Mouse (Mus musculus): ENCODE results near the gene Ttll5. TPM values are rescaled to one million over a fixed set of nuclear protein-coding genes. Genes with fewer than 3 reads are reported as not detected.

The Ttll5 gene
- polyA plus RNA-seq, 1 experiment from 2014 or later: 13.9 TPM

DNA sequence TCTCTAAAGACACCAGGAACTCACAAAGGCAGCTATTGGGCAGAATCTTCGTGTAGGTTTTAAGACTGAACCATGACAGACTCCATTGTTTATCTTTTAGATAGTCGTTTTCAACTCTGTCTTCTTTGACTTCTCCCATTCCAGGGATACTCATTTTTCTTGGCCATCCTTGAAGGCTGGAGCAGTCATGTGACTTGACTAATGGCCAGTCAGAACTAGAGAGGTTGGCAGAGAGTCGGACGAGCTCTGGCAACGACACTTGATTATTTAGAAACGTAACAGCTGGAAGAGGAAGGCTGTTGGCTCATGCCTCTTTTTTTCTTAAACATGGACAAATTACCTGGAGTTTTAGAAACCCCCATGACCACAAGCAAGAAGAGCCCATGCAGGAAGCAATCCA is 234.9 kb downstream of the Ttll5 start:
- Histone ChIP-seq H3K9ac (no peak overlapping the region), H3K4me2 (no peak overlapping the region), H3K36me3 (peaks cover 54% of the 10 kb centered on the region), H3K27ac (no peak overlapping the region), H3K4me1 (no peaks in the 10 kb centered on the region), H3K27me3 (no peaks in the 10 kb centered on the region), H3K9me3 (no peaks in the 10 kb centered on the region), H3K4me3 (no peak overlapping the region)
- WGBS: 33% methylated on average over 6 of the region's 6 CpGs
- ATAC-seq (ENCODE audit: borderline replicate concordance, extremely low read depth, low FRiP score, low TSS enrichment): no peak

DNA sequence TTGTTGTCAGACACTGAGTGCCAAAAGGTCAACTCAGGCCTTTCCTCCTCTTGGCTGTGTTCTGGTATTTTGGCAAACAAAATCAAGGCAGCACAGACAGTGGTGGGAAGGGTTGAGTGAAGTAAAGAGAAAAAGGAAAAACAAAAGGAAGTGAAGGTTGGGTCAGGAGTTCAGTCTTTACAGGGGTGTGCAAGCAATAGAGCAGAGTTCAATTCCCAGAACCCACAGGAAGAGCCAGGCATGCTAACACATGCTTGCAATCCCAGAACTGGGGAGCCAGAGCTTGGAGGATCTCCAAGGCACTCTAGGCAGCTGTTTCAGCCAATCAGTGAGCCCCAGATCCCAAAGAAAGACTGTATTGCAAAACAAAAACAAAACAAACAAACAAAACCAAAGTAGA is 240.3 kb downstream of the Ttll5 start:
- Histone ChIP-seq H3K4me1 (0 out of 2 replicates have a peak, but pooled peaks cover 3% of the 10 kb centered on the region), H3K4me2 (no peak overlapping the region), H3K36me3 (peaks cover 45% of the 10 kb centered on the region), H3K27me3 (no peaks in the 10 kb centered on the region), H3K27ac (no peak overlapping the region), H3K9ac (no peak overlapping the region), H3K9me3 (no peaks in the 10 kb centered on the region), H3K4me3 (no peak overlapping the region)
- ATAC-seq (ENCODE audit: borderline replicate concordance, extremely low read depth, low FRiP score, low TSS enrichment): no peak

DNA sequence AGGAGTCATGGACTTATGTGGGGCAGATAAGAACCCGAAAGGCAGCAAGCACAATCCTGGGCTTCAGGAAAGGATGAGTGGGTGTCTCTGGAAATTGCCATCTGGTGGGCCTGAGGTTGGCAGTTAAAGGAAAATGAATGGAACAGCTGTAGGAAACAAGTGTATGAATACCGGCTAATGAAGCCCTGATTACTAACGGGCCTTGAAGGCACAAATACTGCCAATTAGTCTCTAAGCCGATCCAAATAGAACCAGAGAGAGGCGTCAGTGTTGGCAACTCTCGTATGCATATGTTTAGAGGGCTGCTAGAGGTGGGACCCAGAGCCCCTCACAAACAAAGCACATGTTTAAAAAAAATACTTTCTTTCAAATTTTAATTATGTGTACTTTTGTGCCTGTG is 247.0 kb downstream of the Ttll5 start:
- Histone ChIP-seq H3K4me3 (no peak overlapping the region), H3K9me3 (no peaks in the 10 kb centered on the region), H3K27ac (no peak overlapping the region), H3K4me1 (peaks cover 26% of the 10 kb centered on the region; the same call in 1 of the 2 replicates), H3K4me2 (no peak overlapping the region), H3K9ac (no peak overlapping the region), H3K27me3 (no peaks in the 10 kb centered on the region), H3K36me3 (peaks cover 10% of the 10 kb centered on the region; the same call in 1 of the 2 replicates)
- WGBS: 90% methylated on average over 6 of the region's 6 CpGs
- ATAC-seq (ENCODE audit: borderline replicate concordance, extremely low read depth, low FRiP score, low TSS enrichment): no peak

DNA sequence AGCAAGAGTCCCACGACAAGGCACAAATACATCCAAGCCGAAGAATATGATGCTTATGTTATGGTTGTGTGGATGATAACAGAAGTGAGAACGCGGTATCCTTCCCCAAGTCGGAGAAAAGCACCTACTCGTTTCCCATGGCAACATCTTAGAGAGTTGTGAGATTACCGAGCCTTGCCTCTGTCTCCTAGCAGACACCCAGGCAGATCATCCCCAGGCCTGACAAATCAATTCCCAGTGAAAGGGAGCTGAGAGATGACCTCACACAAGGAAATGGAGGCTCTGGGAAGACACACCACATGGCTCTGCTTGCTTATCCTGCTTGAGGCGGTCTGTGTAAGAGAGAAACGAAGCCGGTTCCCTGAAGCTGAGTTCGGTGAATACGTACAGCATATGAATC is 250.2 kb downstream of the Ttll5 start:
- no peaks in the 10 kb centered on the region for H3K27me3 ChIP-seq
- no peak overlapping the region for H3K27ac ChIP-seq
- peaks cover 43% of the 10 kb centered on the region for H3K4me1 ChIP-seq
- 72% methylated on average over 12 of the region's 12 CpGs for WGBS
- no peak overlapping the region for H3K4me2 ChIP-seq
- ATAC-seq (ENCODE audit: borderline replicate concordance, extremely low read depth, low FRiP score, low TSS enrichment): no peak
- H3K9ac ChIP-seq: no peak overlapping the region
- H3K4me3 ChIP-seq: no peak overlapping the region
- H3K36me3 ChIP-seq: no peaks in the 10 kb centered on the region
- no peaks in the 10 kb centered on the region for H3K9me3 ChIP-seq

DNA sequence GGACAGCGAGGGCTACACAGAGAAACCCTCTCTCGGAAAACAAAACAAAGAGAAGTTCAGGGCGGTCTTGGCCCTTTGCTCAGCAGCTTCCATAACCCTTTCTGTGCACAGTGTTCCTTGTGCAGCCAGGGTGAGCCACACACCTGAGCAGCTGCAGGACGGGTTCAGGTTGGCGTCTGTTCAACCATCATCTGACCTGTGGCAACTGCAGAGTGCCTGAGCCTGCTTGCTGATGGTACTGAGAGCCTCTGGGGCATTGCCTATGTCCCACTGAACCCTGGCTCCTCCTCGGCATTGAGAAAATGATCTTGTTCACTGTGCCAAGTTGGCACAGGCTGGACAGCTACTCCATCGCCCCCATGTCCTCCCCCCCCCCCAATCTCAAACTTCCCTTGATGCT is 250.9 kb downstream of the Ttll5 start:
- ATAC-seq (ENCODE audit: borderline replicate concordance, extremely low read depth, low FRiP score, low TSS enrichment): no peak
- no peak overlapping the region for H3K9ac ChIP-seq
- H3K9me3 ChIP-seq: no peaks in the 10 kb centered on the region
- peak overlapping the region; percentile 49 for H3K4me3 ChIP-seq
- no peak overlapping the region for H3K27ac ChIP-seq
- H3K4me1 ChIP-seq: peaks cover 43% of the 10 kb centered on the region
- no peaks in the 10 kb centered on the region for H3K36me3 ChIP-seq
- no peaks in the 10 kb centered on the region for H3K27me3 ChIP-seq
- H3K4me2 ChIP-seq: peak overlapping the region; percentile 81
- 81% methylated on average over 7 of the region's 7 CpGs for WGBS

DNA sequence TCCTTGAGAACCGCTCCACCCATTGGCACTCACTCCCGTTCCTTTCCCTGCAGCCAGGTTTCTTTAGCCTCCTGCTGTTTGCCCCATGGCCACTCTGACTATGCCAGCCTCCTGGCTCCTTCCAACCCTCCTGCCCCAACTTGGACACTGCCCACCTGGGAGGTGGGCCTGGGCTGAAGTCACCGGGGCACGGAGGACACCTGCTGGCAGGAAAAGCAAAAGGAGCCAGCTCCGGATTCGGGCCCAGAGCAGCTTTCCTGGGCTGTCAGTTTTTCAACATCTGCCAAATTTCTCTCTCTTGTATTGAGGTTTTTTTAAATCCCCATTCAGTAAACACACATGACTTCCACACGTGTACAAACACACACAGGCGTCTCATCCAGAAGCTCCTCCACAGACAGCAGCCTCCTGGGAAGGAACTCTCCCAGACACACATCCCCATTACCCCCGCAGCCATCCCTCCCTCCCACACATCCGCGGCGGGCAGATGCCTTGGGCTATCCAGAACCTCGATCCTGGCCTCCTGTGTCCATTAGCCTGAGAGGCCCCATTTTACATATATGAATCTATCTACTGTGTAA is 252.0 kb downstream of the Ttll5 start:
- Histone ChIP-seq H3K36me3 (no peaks in the 10 kb centered on the region), H3K27ac (no peak overlapping the region), H3K4me1 (peaks cover 43% of the 10 kb centered on the region), H3K9ac (peak overlapping the region; percentile 63; the same call in 1 of the 2 replicates), H3K4me3 (peak overlapping the region; percentile 49), H3K4me2 (peak overlapping the region; percentile 81), H3K27me3 (no peaks in the 10 kb centered on the region), H3K9me3 (no peaks in the 10 kb centered on the region)
- 6% methylated on average over 13 of the region's 13 CpGs for WGBS
- no peak for ATAC-seq (ENCODE audit: borderline replicate concordance, extremely low read depth, low FRiP score, low TSS enrichment)

DNA sequence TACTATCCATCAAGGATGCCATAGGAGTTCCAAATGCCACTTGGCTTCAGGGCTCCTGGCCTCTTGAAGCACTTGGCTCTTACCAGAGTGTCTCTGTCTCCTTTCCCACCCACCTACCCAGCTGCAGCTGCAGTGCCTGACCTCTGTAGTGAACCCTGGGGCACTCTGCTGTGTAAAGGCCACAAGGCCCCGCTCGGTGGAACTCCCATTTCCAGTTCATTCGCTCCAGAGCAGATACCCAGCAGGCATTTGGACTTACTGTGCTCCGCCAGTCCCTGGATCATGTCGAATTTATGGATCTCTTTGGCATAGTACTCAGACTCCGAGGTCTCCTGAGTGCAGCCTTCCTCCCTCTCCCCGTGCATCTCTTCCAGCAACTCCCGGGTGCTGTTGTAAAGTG is 252.9 kb downstream of the Ttll5 start:
- Histone ChIP-seq H3K9me3 (no peaks in the 10 kb centered on the region), H3K4me2 (peak overlapping the region; percentile 81), H3K4me1 (peaks cover 44% of the 10 kb centered on the region), H3K36me3 (no peaks in the 10 kb centered on the region), H3K27ac (peak overlapping the region; percentile 96), H3K27me3 (no peaks in the 10 kb centered on the region), H3K9ac (peak overlapping the region; percentile 63), H3K4me3 (peak overlapping the region; percentile 49)
- WGBS: 25% methylated on average over 8 of the region's 8 CpGs
- no peak for ATAC-seq (ENCODE audit: borderline replicate concordance, extremely low read depth, low FRiP score, low TSS enrichment)

DNA sequence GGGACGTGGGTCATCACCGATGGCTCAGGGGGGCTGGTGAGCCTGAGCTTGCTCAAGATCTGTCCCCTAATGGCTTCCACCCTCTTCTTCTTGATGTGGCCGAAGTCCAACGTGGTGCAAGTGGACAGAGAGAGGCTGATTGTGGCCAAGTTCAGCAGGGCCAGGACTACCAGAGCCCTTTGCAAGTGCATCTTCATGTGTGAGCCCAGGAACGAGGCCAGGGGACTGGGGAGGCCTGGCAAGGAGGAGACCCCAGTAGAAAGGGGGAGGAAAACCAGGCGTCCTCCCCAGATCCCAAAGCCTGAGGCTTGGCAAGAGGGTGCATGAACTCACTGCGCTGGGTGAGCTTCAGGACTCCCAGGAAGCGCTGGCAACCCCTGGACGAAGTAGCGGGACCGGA is 253.3 kb downstream of the Ttll5 start:
- H3K27me3 ChIP-seq: no peaks in the 10 kb centered on the region
- no peaks in the 10 kb centered on the region for H3K9me3 ChIP-seq
- peaks cover 41% of the 10 kb centered on the region for H3K4me1 ChIP-seq
- ATAC-seq (ENCODE audit: borderline replicate concordance, extremely low read depth, low FRiP score, low TSS enrichment): no peak
- no peaks in the 10 kb centered on the region for H3K36me3 ChIP-seq
- H3K4me2 ChIP-seq: peak overlapping the region; percentile 81
- peak overlapping the region; percentile 49 for H3K4me3 ChIP-seq
- 20% methylated on average over 11 of the region's 11 CpGs for WGBS
- H3K27ac ChIP-seq: peak overlapping the region; percentile 96
- H3K9ac ChIP-seq: peak overlapping the region; percentile 63

DNA sequence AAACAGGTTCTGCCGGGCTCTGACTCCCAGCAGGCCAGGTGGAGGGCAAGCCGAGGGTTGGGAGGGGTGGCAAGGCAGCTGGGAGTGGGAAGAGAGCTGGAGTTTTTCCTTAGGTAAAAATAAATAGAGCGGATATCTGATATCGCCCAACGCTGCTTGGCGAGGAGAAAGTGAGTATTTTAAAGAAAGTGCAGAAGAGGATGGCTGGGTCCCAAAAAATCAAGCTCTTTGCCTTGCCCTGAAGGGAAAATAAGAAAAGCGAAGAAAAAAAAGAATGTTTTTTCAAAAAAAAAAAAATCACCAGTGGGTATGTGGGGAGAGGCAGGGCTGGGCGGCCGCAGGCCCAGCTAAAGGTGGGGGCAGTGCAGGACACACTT is 253.7 kb downstream of the Ttll5 start:
- Histone ChIP-seq H3K9me3 (no peaks in the 10 kb centered on the region), H3K9ac (peak overlapping the region; percentile 63), H3K36me3 (no peaks in the 10 kb centered on the region), H3K4me3 (peak overlapping the region; percentile 49), H3K27me3 (no peaks in the 10 kb centered on the region), H3K27ac (peak overlapping the region; percentile 96), H3K4me1 (peaks cover 45% of the 10 kb centered on the region), H3K4me2 (peak overlapping the region; percentile 81)
- ATAC-seq (ENCODE audit: borderline replicate concordance, extremely low read depth, low FRiP score, low TSS enrichment): 0 out of 2 replicates have a peak, but pooled peaks have one; percentile 20
- 11% methylated on average over 9 of the region's 9 CpGs for WGBS

DNA sequence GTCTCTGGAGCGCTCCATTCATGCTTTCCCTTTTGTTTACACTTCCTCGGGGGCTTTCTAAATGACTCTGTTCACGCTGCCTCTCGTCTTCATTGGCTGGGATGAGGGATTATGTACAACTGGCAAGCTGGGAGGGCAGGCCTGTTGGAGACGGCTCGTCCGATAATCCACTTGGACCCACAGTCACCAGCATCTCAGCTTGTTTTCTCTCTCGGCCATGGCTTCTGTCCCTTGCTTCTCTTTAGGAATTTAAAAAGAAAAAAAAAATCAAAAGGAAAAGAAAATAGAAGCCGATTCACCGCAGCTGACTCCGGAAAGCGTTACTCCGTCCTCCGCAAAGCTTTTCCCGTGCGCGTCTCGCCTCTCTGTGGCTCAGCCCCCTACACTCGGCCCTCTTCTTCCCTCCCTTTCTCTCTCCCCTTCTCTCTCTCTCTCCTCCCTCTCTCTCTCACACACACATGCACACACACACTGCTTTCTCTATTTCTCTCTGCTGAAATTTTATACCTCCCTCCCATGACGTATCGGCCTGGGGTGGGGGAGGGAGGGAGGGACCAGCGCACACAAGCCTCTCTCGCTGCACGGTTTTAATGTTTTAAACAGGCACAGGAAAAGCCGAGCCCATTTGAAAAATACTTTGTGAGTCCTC is 254.2 kb downstream of the Ttll5 start, which contains the start of gene Tgfb3:
TSS of gene Tgfb3 (minus strand) at position 489 of the 649 bp plus-strand sequence.
- H3K4me1 ChIP-seq: peaks cover 44% of the 10 kb centered on the region
- H3K27me3 ChIP-seq: no peaks in the 10 kb centered on the region
- WGBS: 1% methylated on average over 25 of the region's 25 CpGs
- peak within 1 kb of the TSS; percentile 49 for H3K4me3 ChIP-seq
- ATAC-seq (ENCODE audit: borderline replicate concordance, extremely low read depth, low FRiP score, low TSS enrichment): peak; percentile 85
- H3K9me3 ChIP-seq: no peaks in the 10 kb centered on the region
- peak within 1 kb of the TSS; percentile 96 for H3K27ac ChIP-seq
- H3K4me2 ChIP-seq: peak within 1 kb of the TSS; percentile 81
- H3K36me3 ChIP-seq: no peaks in the 10 kb centered on the region
- H3K9ac ChIP-seq: peak within 1 kb of the TSS; percentile 63

DNA sequence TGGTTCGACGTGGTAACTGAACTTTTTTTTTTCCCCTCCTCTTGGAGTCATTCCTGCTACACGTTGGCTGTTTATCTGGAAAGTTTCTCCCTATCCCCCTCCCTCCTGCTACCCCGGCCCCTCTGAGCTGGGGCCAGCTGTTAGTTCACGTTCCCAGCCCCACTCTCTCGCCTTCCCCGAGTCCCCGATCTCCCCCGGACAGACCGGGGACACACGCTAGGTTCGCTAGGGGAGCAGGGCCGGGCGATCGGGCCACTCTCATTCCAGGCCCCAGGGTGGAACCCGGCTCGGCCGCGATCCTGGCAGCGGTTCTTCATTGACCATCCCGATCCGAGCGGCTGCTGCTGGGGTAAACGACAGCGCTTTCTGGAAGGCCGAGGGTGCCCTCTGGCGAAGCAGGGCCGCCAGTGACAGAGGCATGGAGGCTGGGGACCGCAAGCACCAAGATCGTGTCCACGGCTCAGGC is 254.8 kb downstream of the Ttll5 start:
- Histone ChIP-seq H3K9me3 (no peaks in the 10 kb centered on the region), H3K4me1 (peaks cover 41% of the 10 kb centered on the region), H3K4me2 (peak overlapping the region; percentile 81), H3K36me3 (no peaks in the 10 kb centered on the region), H3K9ac (peak overlapping the region; percentile 63), H3K27me3 (no peaks in the 10 kb centered on the region), H3K27ac (peak overlapping the region; percentile 96), H3K4me3 (peak overlapping the region; percentile 49)
- under 1% methylated on average over 31 of the region's 31 CpGs for WGBS
- peak; percentile 75 for ATAC-seq (ENCODE audit: borderline replicate concordance, extremely low read depth, low FRiP score, low TSS enrichment)

DNA sequence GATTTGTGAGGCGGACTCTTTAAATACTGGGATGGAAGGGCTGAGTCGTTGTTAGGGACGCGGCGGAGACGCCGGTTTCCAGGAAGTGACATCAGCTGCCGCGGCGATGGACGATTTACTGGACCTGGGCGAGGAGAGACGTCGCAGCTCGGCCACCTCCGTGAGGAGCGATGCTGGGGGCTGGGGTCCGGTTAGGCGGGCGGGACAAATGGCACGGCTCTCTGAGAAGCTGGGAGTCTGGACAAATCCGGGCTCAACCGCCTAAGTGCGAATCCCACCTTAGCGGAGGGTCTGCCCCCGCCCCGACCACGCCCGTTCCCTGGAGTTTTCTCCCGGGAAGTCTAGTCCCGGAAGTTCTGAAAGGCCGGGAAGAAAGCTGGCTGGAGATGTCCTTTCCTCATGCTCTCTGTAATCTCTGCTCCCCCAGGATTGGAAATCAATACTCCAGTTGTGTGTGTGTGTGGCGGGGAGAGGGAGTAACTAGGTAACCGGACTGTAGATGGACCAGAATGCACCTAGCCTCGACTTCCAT is 258.1 kb downstream of the Ttll5 start, which contains the start of gene Ift43:
TSS of gene Ift43 (plus strand) at position 61 of the 532 bp plus-strand sequence.
- WGBS: under 1% methylated on average over 35 of the region's 35 CpGs
- no peaks in the 10 kb centered on the region for H3K9me3 ChIP-seq
- peak within 1 kb of the TSS; percentile 78 for H3K4me2 ChIP-seq
- peak; percentile 25; the same call in 1 of the 2 replicates for ATAC-seq (ENCODE audit: borderline replicate concordance, extremely low read depth, low FRiP score, low TSS enrichment)
- H3K4me3 ChIP-seq: peak within 1 kb of the TSS; percentile 63
- H3K36me3 ChIP-seq: 0 out of 2 replicates have a peak, but pooled peaks cover 4% of the 10 kb centered on the region
- peak within 1 kb of the TSS; percentile 40 for H3K27ac ChIP-seq
- H3K4me1 ChIP-seq: peaks cover 19% of the 10 kb centered on the region
- peak within 1 kb of the TSS; percentile 60 for H3K9ac ChIP-seq
- no peaks in the 10 kb centered on the region for H3K27me3 ChIP-seq
